Comparison of ENCODE assay signal across 26 mouse cellular contexts in the genomic region with DNA sequence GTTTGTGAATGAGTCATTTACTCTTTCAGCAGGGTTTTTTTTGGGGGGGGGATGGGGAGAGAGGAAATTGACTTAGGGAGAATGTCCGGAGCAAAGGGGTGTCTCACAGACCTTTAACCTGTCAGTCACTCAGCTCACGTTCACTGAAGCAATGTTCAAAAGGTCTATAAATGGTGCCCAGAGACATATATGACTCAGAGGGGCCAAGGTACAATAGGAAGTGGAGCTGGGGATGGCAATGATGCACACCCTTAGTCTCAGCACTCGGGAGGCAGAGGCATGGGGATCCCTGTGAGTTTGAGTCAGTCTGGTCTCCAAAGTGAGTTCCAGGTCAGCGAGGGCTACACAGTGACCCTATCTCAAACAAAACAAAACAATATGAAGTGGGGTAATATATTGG. TPM values are rescaled to one million over a fixed set of nuclear protein-coding genes. Genes with fewer than 3 reads are reported as not detected.
DNase-seq lines count a peak whose midpoint lies in the region; ATAC-seq lines count a peak whose summit lies in the region.
"Had no signal": no experiment of that assay in that cellular context is flagged by ENCODE, and none has a peak within 500 bp of the region (broad histone marks: within the 10 kb centered on the region; RNA-seq: fewer than 3 reads in every experiment).

No protein-coding gene starts in this region.

- ATAC-seq in kidney, embryonic 16.5 days (ENCODE audit: low FRiP score, low TSS enrichment): no peak
- no peak for ATAC-seq in kidney, embryonic 14.5 days (ENCODE audit: low FRiP score, low TSS enrichment)
- no peak for ATAC-seq in heart, embryonic 12.5 days (ENCODE audit: insufficient number of reproducible peaks, low FRiP score)
- ATAC-seq: activated CD4-positive, CD25-positive, alpha-beta regulatory T cell, adult 4 months; CD4-positive, CD25-positive, alpha-beta regulatory T cell, adult 4 months; hindbrain, postnatal 0 days; Patski had no signal

- no peaks in the 10 kb centered on the region for H3K9me3 ChIP-seq in kidney, embryonic 16.5 days (ENCODE audit: low read length)
- H3K9me3 ChIP-seq in kidney, embryonic 14.5 days (ENCODE audit: control insufficient read depth, low read length): no peaks in the 10 kb centered on the region
- no peaks in the 10 kb centered on the region for H3K9me3 ChIP-seq in heart, embryonic 12.5 days (replicated peaks)
- H3K9me3 ChIP-seq: embryonic facial prominence, embryonic 15.5 days; forebrain, embryonic 10.5 days; forebrain, embryonic 15.5 days; heart, embryonic 13.5 days; hindbrain, embryonic 13.5 days had no signal

- H3K36me3 ChIP-seq in kidney, embryonic 16.5 days (ENCODE audit: insufficient read depth, low read length): no peaks in the 10 kb centered on the region
- H3K36me3 ChIP-seq in kidney, embryonic 14.5 days (ENCODE audit: control insufficient read depth, insufficient read depth, low read length): no peaks in the 10 kb centered on the region
- no peaks in the 10 kb centered on the region for H3K36me3 ChIP-seq in heart, embryonic 12.5 days
- H3K36me3 ChIP-seq: embryonic facial prominence, embryonic 15.5 days; forebrain, embryonic 10.5 days; forebrain, embryonic 15.5 days; heart, embryonic 13.5 days; hindbrain, embryonic 13.5 days had no signal

- DNase-seq in A20 (ENCODE audit: low read depth, low spot score): peak; percentile 72
- DNase-seq in induced T-regulatory cell, adult 2 months (ENCODE audit: low read depth): peak; percentile 45
- DNase-seq in large intestine, adult 2 months (ENCODE audit: low read depth, low spot score): peak; percentile 85
- no peak for DNase-seq in gastrocnemius, adult 8-10 months (ENCODE audit: low spot score in 2 of 2)
- no peak for DNase-seq in neural tube, embryonic 10.5 days (ENCODE audit: extremely low spot score, low spot score)
- DNase-seq: adrenal gland, postnatal 25 days; B cell, adult 2 months; cerebellum, adult 11 months; cerebellum, adult 8-10 months; cerebellum, postnatal 14 days; embryo, embryonic 11 days; gastrocnemius, postnatal 10 days; heart, postnatal 36 days had no signal

- 40% methylated on average over 4 of the region's 4 CpGs for WGBS in kidney, embryonic 16.5 days
- WGBS in kidney, embryonic 14.5 days: 42% methylated on average over 4 of the region's 4 CpGs
- 37% methylated on average over 4 of the region's 4 CpGs for WGBS in large intestine, adult 2 months
- 59% methylated on average over 4 of the region's 4 CpGs for WGBS in heart, embryonic 12.5 days

- no peak overlapping the region for H3K4me2 ChIP-seq in kidney, embryonic 16.5 days (replicated peaks; ENCODE audit: low read depth, low read length)
- H3K4me2 ChIP-seq in kidney, embryonic 14.5 days (replicated peaks; ENCODE audit: low read depth, low read length): no peak overlapping the region
- H3K4me2 ChIP-seq in heart, embryonic 12.5 days: no peak overlapping the region
- H3K4me2 ChIP-seq: embryonic facial prominence, embryonic 15.5 days; forebrain, embryonic 15.5 days; heart, embryonic 13.5 days; hindbrain, embryonic 13.5 days had no signal

- no peaks in the 10 kb centered on the region for H3K27me3 ChIP-seq in kidney, embryonic 16.5 days (ENCODE audit: insufficient read depth, low read length)
- H3K27me3 ChIP-seq in kidney, embryonic 14.5 days (ENCODE audit: control insufficient read depth, insufficient read depth, low read length): no peaks in the 10 kb centered on the region
- no peaks in the 10 kb centered on the region for H3K27me3 ChIP-seq in heart, embryonic 12.5 days (replicated peaks)
- H3K27me3 ChIP-seq: embryonic facial prominence, embryonic 15.5 days; forebrain, embryonic 15.5 days; heart, embryonic 13.5 days; hindbrain, embryonic 13.5 days; Patski had no signal

- 0 out of 2 replicates have a peak overlapping the region, but pooled peaks have one; percentile 7 for H3K27ac ChIP-seq in kidney, embryonic 16.5 days (ENCODE audit: low read length)
- H3K27ac ChIP-seq in kidney, embryonic 14.5 days (ENCODE audit: low read depth, low read length): no peak overlapping the region
- no peak overlapping the region for H3K27ac ChIP-seq in heart, embryonic 12.5 days (ENCODE audit: poor library complexity, severe bottlenecking)
- H3K27ac ChIP-seq: embryonic facial prominence, embryonic 15.5 days; forebrain, embryonic 10.5 days; heart, embryonic 13.5 days; hindbrain, postnatal 0 days had no signal

- H3K9ac ChIP-seq in kidney, embryonic 16.5 days (replicated peaks; ENCODE audit: low read length): no peak overlapping the region
- H3K9ac ChIP-seq in kidney, embryonic 14.5 days (ENCODE audit: low read depth, low read length): no peak overlapping the region
- H3K9ac ChIP-seq in heart, embryonic 12.5 days: no peak overlapping the region
- H3K9ac ChIP-seq: embryonic facial prominence, embryonic 15.5 days; forebrain, embryonic 15.5 days; heart, embryonic 13.5 days; hindbrain, embryonic 13.5 days had no signal

- no peaks in the 10 kb centered on the region for H3K4me1 ChIP-seq in kidney, embryonic 16.5 days (ENCODE audit: insufficient read depth, low read length)
- H3K4me1 ChIP-seq in kidney, embryonic 14.5 days (ENCODE audit: control insufficient read depth, insufficient read depth, low read length): no peaks in the 10 kb centered on the region
- no peaks in the 10 kb centered on the region for H3K4me1 ChIP-seq in heart, embryonic 12.5 days (replicated peaks)
- H3K4me1 ChIP-seq: embryonic facial prominence, embryonic 15.5 days; heart, embryonic 13.5 days had no signal

- H3K4me3 ChIP-seq in kidney, embryonic 16.5 days (ENCODE audit: low read length): no peak overlapping the region
- H3K4me3 ChIP-seq in kidney, embryonic 14.5 days (ENCODE audit: low read length): no peak overlapping the region
- no peak overlapping the region for H3K4me3 ChIP-seq in heart, embryonic 12.5 days
- H3K4me3 ChIP-seq: embryonic facial prominence, embryonic 15.5 days; erythroblast, embryonic 14.5 days; forebrain, embryonic 10.5 days; forebrain, embryonic 15.5 days; heart, embryonic 13.5 days; hindbrain, embryonic 13.5 days had no signal

RNA-seq across cellular contexts. Expression of gene Tmem94, which starts 11.7 kb away (rescaled TPM):
- 33.4 and 34.5 TPM in 2 replicates for polyA plus RNA-seq in kidney, embryonic 16.5 days (2015; fragmentation: Nextera tagmentation; extraction: Ambion mirVana)
- polyA plus RNA-seq in kidney, embryonic 14.5 days (2014; fragmentation: Nextera tagmentation; extraction: Ambion mirVana): 12.4 and 19.9 TPM in 2 replicates
- polyA plus RNA-seq in large intestine, adult 2 months (2012; rRNA removed): 57.9 and 85.8 TPM in 2 replicates
- 100 to 1,000 TPM in 3 of 4 experiments, 10 to 100 TPM in 1; 90.5 to 118 (median 104) TPM for total RNA-seq in gastrocnemius, adult 8-10 months (2022)
- 52.4 and 52.5 TPM in 2 replicates for polyA plus RNA-seq in heart, embryonic 12.5 days (2016; fragmentation: Nextera tagmentation; extraction: Ambion mirVana)

RNA-seq across cellular contexts. Expression of gene Grb2, which starts 45.1 kb away (rescaled TPM):
- 86.5 and 87.0 TPM in 2 replicates for polyA plus RNA-seq in kidney, embryonic 16.5 days (2015; fragmentation: Nextera tagmentation; extraction: Ambion mirVana)
- 47.7 and 53.0 TPM in 2 replicates for polyA plus RNA-seq in kidney, embryonic 14.5 days (2014; fragmentation: Nextera tagmentation; extraction: Ambion mirVana)
- 38.7 and 43.6 TPM in 2 replicates for polyA plus RNA-seq in large intestine, adult 2 months (2012; rRNA removed)
- total RNA-seq in gastrocnemius, adult 8-10 months (2022): 10 to 100 TPM; 60.8 to 77.6 (median 67.7) TPM
- 95.9 and 113 TPM in 2 replicates for polyA plus RNA-seq in heart, embryonic 12.5 days (2016; fragmentation: Nextera tagmentation; extraction: Ambion mirVana)

RNA-seq across cellular contexts. Expression of gene Caskin2, which starts 60.0 kb away (rescaled TPM):
- polyA plus RNA-seq in kidney, embryonic 16.5 days (2015; fragmentation: Nextera tagmentation; extraction: Ambion mirVana): 21.5 and 23.6 TPM in 2 replicates
- polyA plus RNA-seq in kidney, embryonic 14.5 days (2014; fragmentation: Nextera tagmentation; extraction: Ambion mirVana): 14.2 and 17.5 TPM in 2 replicates
- polyA plus RNA-seq in large intestine, adult 2 months (2012; rRNA removed): 31.3 and 42.0 TPM in 2 replicates
- 10 to 100 TPM; 11.6 to 14.6 (median 12.3) TPM for total RNA-seq in gastrocnemius, adult 8-10 months (2022)
- 23.5 and 25.3 TPM in 2 replicates for polyA plus RNA-seq in heart, embryonic 12.5 days (2016; fragmentation: Nextera tagmentation; extraction: Ambion mirVana)

Comparison
In these comparisons a context has a peak if more than half of its experiments do, and no peak if none do; other contexts are left out.
1. DNase-seq: peak in A20 (single experiment), induced T-regulatory cell, adult 2 months (single experiment) and large intestine, adult 2 months (single experiment); none in gastrocnemius, adult 8-10 months (0 of 2) and neural tube, embryonic 10.5 days (single experiment).